Mouse (Mus musculus) Patski (cell line): ENCODE measurements at regions not wholly inside any gene's neighbourhood (a gene's known extent, or its start where the extent isn't known, plus 50 kb on each side); places are given as distances from the start of the nearest gene placed in this dataset.

Experiments used
- ATAC-seq: fragments of 100-300 bp; one replicate; pipeline ENCODE4 v1.8.0; 2021
- CTCF ChIA-PET: fragments of 350-600 bp; sonication (Branson Sonifier 250); formaldehyde crosslinking; loops from one replicate; lab custom pipeline; 2022; ENCODE audit warnings: inconsistent platforms; lab: Charles Lee
- POLR2A ChIA-PET: fragments of 350-600 bp; sonication (Branson Sonifier 250); formaldehyde crosslinking; loops from one replicate; lab custom pipeline; 2022; ENCODE audit warnings: antibody characterized with exemption, inconsistent platforms; lab: Charles Lee
- DNase-seq: peaks from one replicate; pipeline ENCODE4 v3.0.0-alpha.2; 2011; ENCODE audit warnings: low read depth, low spot score
- H3K27me3 ChIP-seq: fragments of 371-371 bp; one replicate; pipeline ENCODE4 v1.5.1; 2021
- CTCF ChIP-seq: fragments of 100-300 bp; IDR thresholded peaks from one replicate; pipeline ENCODE4 v1.5.1; 2021
- in situ Hi-C: fragments of 300-500 bp; cut with MboI; formaldehyde crosslinking; loops from 3 replicates; pipeline ENCODE4 v1.11.1; 2018; ENCODE audit warnings: low pct_unique_long_range_greater_than_20kb, mixed read lengths

DNA sequence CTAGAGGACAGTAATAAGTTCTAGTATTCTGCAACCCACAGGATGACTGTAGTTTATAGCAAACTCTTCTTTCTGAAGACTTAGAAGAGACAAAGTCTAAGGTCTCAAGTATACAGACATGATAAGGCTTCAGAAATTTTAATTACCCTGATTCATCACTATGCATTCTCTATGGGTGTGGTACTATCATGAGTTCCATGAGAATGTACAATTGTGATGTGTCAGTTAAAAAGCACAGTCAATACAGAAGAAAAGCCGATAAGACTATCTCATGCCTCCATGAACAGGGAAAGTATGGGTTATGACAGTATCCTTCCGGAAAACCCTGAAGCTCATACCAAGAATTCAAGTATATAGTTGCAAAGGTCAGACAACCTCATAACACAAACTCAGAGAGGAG lies 333.8 kb upstream of the Pitrm1 start:
- no peak for DNase-seq
- TF ChIP-seq CTCF, result no peak
- in situ Hi-C loops, result no loop called here
- no peak for ATAC-seq
- POLR2A ChIA-PET, result no interaction called here
- CTCF ChIA-PET, result interaction anchor here (1.3 kb wide), 1 partner anchor 9 kb away, joined by 3 read pairs; no protein-coding TSS in a partner anchor
- no peaks in the 10 kb centered on the region for H3K27me3 ChIP-seq

DNA sequence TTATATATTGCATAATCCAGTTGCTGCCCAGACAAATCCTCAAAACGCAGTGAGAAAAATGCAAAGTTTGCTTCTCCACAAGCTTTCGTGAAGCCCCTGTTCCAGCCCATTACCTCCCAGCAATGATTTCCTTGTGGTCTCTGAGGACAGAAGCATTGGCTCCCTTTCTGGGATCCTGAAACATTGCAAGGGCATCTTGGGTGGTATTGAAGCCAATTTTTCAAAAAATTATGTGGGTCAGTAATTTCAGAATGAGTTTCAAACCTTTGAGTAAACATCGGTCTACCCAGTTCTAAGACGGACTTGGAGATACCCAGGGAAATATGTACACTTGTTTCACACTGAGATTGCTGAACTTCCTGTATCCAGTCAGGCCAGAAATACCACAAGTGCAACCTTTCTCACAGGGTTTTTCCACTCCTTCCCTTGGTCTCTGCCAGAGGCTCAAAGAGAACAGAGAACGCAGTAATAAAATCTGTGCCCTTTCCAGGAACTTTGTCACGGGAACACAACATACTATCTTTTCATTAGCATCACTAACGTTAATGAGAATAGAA lies 321.8 kb upstream of the Pitrm1 start:
- CTCF ChIA-PET, result no interaction called here
- POLR2A ChIA-PET, result no interaction called here
- ATAC-seq, result peak; percentile 95
- no peak for TF ChIP-seq CTCF
- DNase-seq, result peak; percentile 96
- no peaks in the 10 kb centered on the region for H3K27me3 ChIP-seq
- in situ Hi-C loops, result loop anchor here (10.0 kb wide), 2 partner anchors 361 to 1451 kb away; partner anchors contain the start of gene Klf6

DNA sequence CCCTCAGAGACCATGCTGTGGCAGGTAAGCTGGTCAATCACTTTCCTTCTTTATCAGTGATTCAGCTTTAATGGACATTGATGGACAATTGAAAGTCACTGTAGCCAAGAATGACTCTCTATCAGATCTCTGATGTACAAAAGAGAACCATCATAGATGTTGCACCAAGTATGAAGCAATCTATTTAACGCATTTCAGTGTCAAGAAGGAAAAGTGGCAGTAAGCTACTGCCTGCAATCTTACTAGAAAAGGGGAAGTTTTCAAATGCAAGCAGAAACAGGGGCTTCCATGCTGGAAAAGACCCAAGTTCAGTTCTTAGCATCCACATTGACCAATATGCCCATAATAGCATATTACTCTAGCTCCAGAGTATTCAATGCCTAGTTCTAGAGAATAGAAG lies 319.7 kb upstream of the Pitrm1 start:
- no peaks in the 10 kb centered on the region for H3K27me3 ChIP-seq
- in situ Hi-C loops, result loop anchor here (10.0 kb wide), 2 partner anchors 363 to 1453 kb away; partner anchors contain the start of gene Klf6
- POLR2A ChIA-PET, result no interaction called here

DNA sequence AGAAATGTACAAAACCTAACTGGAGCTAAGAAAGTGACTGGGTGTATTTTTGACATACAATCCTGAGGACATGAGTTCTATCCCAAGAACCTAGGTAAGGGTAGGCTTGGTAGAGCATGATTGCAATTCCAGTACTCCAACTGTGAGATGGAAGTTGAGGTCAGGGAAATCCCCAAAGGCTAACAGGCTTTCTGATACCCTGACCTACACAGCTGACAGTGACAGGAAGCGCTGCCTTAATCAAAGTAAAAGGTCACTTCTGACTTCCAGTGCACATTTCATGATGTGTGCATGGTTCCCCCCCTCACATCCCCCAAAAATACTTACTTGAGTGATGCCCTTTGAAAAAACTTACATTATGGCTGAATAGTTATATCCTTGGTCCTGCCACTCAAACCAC lies 312.6 kb upstream of the Pitrm1 start:
- ChIA-PET POLR2A (interaction anchor here (0.6 to 0.8 kb wide), 3 partner anchors 11 to 652 kb away, joined by 4 to 5 read pairs (median 5); no protein-coding TSS in a partner anchor), CTCF (interaction anchor here (1.0 to 1.4 kb wide), 2 partner anchors 13 to 36 kb away, joined by 3 read pairs; no protein-coding TSS in a partner anchor)

More for the DNA sequence above, 319.7 kb upstream of the Pitrm1 start:
- DNase-seq (no peak), ATAC-seq (no peak)
- no peak for TF ChIP-seq CTCF
- CTCF ChIA-PET, result interaction anchor here (1.7 kb wide), 1 partner anchor 31 kb away, joined by 3 read pairs; no protein-coding TSS in a partner anchor

DNA sequence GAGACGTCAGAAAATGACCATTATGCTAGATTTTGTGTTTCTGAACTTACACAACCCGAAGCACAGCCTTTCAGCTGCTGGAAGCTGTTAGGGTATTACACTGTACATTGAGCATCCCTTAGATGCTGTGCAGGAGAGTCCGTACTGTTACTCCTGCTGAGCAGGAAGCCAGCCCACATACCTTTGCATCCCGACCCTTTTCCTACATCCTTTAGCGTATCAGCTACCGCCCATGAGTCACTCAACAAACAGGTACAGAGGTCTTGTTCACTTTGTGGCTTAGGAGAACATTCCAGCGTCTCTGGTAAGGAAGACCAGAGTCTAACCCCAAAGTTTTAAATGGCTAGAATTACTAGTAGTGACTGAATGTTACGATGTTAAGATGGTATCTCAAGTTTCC lies 311.4 kb upstream of the Pitrm1 start:
- in situ Hi-C loops, result no loop called here
- no peak for DNase-seq
- POLR2A ChIA-PET, result no interaction called here
- no peaks in the 10 kb centered on the region for H3K27me3 ChIP-seq
- CTCF ChIA-PET, result interaction anchor here (1.4 kb wide), 1 partner anchor 12 kb away, joined by 3 read pairs; no protein-coding TSS in a partner anchor
- no peak for ATAC-seq
- TF ChIP-seq CTCF, result no peak

More for the DNA sequence above, 312.6 kb upstream of the Pitrm1 start:
- H3K27me3 ChIP-seq, result no peaks in the 10 kb centered on the region
- ATAC-seq (no peak), DNase-seq (no peak)
- in situ Hi-C loops, result no loop called here
- no peak for TF ChIP-seq CTCF

DNA sequence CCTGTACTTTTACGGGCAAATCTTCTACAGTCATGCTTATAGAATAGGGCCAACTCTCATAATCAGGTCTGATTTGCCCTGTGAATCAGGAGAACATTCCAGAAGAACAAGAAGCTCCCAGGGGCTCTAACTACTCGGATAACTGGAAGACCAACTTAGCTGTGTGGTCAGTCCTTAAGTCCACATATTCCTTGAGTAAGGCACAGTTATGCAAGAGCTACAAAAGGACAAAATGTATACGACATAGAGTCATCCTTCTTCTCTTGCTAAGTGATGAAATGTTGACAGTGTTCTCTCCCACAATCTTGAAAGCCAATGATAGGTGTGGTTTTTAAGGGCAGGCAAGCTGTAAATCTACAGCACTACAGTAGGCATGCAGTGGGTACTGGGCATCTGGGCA lies 310.7 kb upstream of the Pitrm1 start:
- CTCF ChIA-PET, result interaction anchor here (1.4 to 1.5 kb wide), 2 partner anchors 11 to 14 kb away, joined by 3 read pairs; no protein-coding TSS in a partner anchor
- ATAC-seq (no peak), DNase-seq (no peak)
- no peak for TF ChIP-seq CTCF
- in situ Hi-C loops, result no loop called here
- POLR2A ChIA-PET, result interaction anchor here (1.2 kb wide), 1 partner anchor 9 kb away, joined by 4 read pairs; no protein-coding TSS in a partner anchor
- no peaks in the 10 kb centered on the region for H3K27me3 ChIP-seq

DNA sequence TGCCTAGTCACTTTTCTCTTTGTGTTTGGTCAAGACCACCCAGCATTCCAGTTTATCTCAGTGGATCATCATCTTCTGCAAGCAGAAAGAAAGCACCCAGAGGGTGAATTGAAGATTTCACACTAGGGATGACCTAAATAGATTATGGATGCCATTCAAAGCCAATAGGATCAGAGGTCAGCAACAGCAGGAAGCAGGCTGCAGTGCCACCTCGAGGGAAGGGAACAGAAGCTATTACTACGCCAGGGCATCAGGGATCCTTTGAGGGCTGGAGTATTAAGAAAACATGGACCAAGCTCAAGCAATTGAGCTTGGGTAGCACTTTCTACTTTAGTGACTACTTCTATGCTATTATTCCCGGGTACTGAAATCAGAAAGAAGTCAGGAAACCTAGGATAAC lies 307.1 kb upstream of the Pitrm1 start:
- POLR2A ChIA-PET, result no interaction called here
- DNase-seq (no peak), ATAC-seq (no peak)
- in situ Hi-C loops, result no loop called here
- CTCF ChIA-PET, result no interaction called here
- no peak for TF ChIP-seq CTCF
- H3K27me3 ChIP-seq, result no peaks in the 10 kb centered on the region

DNA sequence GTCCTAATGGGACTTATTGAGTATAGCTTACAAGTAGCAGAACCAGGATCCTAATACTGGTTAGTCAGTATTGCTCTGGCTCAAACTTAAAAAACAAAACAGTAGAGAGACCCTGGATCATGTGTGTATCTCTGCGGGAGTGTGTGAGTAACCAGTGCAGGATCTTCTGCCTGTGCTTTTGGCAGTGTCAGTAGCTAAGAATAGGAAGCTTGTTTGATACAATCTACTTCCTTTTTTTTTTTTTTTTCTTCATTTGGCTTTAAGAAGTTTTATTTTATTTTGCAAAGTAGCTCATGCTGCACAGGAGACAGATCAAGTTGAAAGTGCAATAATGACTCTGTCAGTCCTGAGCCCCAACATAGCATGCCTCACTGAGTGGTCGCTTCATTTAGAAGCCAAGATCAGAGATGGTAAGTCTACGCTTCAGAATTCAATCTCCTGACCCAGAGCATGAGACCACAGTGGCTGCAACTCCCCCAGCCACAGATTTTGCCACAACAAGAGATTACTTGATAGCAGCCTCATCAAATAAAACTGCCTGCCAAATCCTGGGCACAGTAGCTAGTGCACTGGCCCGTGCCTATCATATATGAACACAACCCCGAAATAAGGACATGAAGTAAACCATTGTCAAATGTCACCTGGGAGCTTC lies 306.4 kb upstream of the Pitrm1 start:
- DNase-seq (no peak), ATAC-seq (no peak)
- TF ChIP-seq CTCF, result no peak
- H3K27me3 ChIP-seq, result no peaks in the 10 kb centered on the region
- POLR2A ChIA-PET, result no interaction called here
- CTCF ChIA-PET, result no interaction called here
- in situ Hi-C loops, result no loop called here

DNA sequence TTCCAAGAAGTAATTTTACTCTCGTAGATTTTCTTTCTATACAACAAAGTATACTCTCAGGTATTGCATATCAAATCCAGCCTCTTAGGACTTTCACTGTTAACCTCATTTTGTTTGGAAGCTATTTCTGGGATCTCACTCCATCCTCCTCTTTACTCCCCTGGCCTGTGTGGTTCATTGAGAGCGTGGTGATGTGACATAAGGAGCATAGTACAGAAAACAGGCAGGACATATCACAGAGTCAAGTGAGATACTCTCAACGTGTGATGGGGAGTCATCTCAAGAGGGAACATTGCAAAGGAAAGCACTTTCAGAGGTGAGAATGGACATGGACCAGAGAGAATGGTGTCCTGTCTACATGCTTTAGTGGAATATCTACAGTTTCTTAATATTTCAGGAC lies 297.8 kb upstream of the Pitrm1 start:
- ChIA-PET CTCF (no interaction called here), POLR2A (no interaction called here)
- in situ Hi-C loops, result no loop called here
- ATAC-seq, result no peak
- DNase-seq, result no peak
- TF ChIP-seq CTCF, result no peak
- no peaks in the 10 kb centered on the region for H3K27me3 ChIP-seq

DNA sequence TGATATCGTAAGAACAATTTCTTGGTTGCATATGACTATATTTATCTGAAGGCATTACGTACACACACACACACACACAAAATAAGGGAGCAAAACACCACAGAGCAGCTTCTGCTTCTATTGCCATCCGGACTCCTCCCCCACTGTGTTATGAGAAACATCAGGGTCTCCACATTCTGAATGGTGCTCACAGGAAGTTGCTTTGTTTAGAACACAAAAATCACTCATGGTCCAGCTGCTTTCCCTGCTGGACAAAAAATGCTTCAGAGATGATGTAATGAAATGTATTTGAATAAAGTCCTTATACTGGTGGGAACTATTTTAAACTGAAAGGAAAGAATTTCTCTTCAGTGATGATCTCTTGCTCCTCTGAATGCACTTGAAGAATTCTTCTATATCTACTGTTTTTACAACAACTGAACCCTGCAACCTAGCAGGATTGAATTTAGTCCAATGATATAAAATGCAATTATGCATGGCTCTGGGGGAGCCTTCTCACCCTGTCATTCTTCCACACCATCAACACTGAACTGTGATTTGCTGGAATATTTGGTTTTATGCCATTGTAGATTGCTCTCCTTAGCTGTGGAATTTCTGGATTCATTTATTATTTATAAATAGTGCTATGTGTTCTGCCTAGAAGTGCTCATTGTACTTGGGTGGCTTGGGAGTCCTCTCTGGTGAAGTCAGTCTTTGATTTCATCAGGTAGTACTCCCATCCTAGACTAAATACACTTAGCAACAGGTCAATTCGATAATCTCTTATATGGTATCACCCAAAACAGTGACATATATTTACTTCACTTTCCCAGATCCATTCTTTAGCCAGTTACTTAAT lies 296.7 kb upstream of the Pitrm1 start:
- DNase-seq (peak; percentile 27), ATAC-seq (peak; percentile 73)
- no peak for TF ChIP-seq CTCF

More for the DNA sequence above, 296.7 kb upstream of the Pitrm1 start:
- no peaks in the 10 kb centered on the region for H3K27me3 ChIP-seq
- ChIA-PET POLR2A (no interaction called here), CTCF (interaction anchor here (1.0 kb wide), 1 partner anchor 14 kb away, joined by 3 read pairs; no protein-coding TSS in a partner anchor)
- in situ Hi-C loops, result no loop called here
